Mouse (Mus musculus): ENCODE data around the gene Il33.
A peak's percentile ranks its signal among the peaks of the same experiment; 100 is the strongest.
"Not testable (repeated sequence)": the region's sequence is repeated elsewhere in the genome, so short reads cannot be mapped to it uniquely, and the experiment has no call there.

The Il33 gene

GRCm38 (mm10) chr19:29937445-29937844, 12.5 kb downstream of the Il33 start:
- DNase-seq (ENCODE audit: low read depth), result no peak

GRCm38 (mm10) chr19:29940239-29940638, 15.3 kb downstream of the Il33 start:
- no peak for DNase-seq (ENCODE audit: low read depth)

DNA sequence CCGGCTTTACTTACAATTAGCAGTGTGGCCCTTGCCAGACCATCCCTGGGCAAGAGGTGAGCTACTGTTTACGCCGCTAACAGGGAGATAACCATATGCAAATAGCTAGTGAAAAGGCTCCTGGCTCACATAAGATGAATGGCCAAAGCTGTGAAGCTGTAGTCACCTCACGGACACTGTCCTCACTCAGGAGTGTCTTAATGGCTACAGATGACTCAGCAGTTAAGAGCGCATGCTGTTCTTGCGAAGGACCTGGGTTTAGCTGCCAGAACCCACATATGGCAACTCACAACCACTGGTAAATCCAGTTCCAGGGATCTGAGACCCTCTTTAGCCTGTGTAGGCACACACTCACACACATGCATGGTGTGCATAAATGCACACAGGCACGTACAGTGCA, 16.3 kb downstream of the Il33 start:
- no peak for DNase-seq (ENCODE audit: low read depth)

- DNase-seq (ENCODE audit: low read depth), result no peak
Observed at GRCm38 (mm10) chr19:29942358-29942757, 17.4 kb downstream of the Il33 start.

GRCm38 (mm10) chr19:29944426-29944825, 19.5 kb downstream of the Il33 start:
- no peak for DNase-seq (ENCODE audit: low read depth)

GRCm38 (mm10) chr19:29944935-29945334, 20.0 kb downstream of the Il33 start:
- not testable (repeated sequence) for DNase-seq (ENCODE audit: low read depth)

GRCm38 (mm10) chr19:29945557-29946422, 20.9 kb downstream of the Il33 start:
- no peak for DNase-seq (ENCODE audit: low read depth)

- no peak for DNase-seq (ENCODE audit: low read depth)
Observed at GRCm38 (mm10) chr19:29946423-29946716, 21.5 kb downstream of the Il33 start.

GRCm38 (mm10) chr19:29947056-29947455, 22.1 kb downstream of the Il33 start:
- DNase-seq (ENCODE audit: low read depth), result no peak

DNA sequence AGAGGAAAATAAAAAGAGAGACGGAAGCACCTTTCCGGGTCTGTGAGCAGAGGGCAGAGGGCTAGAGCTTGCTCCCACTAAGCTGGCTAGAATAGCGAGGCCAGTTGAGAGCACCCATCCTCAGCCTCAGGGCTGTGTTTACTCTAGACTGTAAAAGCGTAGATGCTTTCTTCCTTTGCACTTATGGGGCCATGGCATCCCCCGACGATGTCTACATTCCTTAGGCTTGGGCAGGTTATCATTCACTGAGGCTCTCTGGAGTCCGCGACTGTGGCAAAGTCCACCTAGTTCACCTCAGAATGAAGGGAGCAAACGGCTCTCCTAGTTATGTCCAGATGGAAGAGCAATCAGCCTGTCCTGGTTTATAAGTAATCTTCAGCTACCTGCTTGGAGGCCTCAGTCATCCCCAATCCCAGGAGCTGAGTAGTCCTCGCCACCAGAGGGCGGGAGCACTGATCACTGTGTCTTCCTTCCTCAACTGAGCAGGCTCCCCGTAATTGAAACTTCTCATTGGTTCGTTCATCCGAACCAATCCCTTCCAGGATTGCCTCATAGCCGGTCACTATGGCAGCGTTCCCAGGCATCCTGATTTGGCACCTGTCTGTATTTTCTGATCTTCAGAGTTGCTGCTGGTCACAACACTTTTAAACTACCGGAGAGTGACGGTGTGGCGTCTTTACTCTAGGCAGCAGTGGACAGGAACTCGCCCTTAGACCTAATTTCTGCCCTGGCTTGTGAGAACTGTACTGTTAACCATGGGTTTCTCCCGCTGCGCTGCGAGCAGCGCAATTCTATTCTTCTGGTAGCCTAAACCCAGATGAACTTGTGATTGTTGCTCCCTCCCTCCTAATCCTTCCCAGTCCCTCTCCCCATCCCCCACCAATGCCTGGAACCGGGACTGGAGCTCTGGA, 23.2 kb downstream of the Il33 start:
- DNase-seq (ENCODE audit: low read depth), result peak; percentile 18

DNA sequence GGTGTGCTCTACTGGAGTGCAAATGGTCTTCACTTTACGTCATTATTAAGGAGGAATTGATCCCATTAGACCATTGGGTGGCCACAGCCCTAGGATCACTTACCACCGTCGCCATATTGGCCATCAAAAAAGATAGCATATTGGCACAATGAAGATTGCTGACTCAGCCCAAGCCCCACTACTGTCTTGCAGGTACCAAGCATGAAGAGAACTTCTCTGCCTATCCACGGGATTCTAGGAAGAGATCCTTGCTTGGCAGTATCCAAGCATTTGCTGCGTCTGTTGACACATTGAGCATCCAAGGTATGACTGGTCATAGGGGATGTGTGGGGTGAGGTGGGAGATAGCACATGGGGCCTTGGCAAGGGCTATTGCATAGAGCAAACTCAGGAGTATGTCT, 27.6 kb downstream of the Il33 start:
- DNase-seq (ENCODE audit: low read depth), result no peak

GRCm38 (mm10) chr19:29953833-29954232, 28.9 kb downstream of the Il33 start:
- peak; percentile 55 for DNase-seq (ENCODE audit: low read depth)

GRCm38 (mm10) chr19:29955454-29955853, 30.5 kb downstream of the Il33 start:
- DNase-seq (ENCODE audit: low read depth), result no peak

DNA sequence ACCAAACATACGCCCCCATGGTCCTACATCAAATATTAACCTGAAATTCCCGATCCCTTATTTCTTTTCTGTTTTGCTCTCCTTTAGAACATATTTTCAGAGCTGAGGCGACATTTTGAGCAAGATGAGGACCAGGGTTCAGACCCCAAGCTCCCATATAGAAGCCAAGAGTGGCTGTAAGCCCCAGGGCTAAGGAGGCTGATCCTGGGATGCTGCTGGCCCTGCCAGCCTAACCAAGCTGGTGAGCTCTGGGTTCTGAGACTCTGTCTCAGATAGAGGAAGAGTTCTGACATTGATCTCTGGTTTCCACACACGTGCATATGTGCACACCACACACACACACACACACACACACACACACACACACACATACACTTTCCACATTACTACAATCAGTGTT, 36.0 kb downstream of the Il33 start:
- DNase-seq (ENCODE audit: low read depth), result no peak

GRCm38 (mm10) chr19:29961842-29962241, 36.9 kb downstream of the Il33 start:
- DNase-seq (ENCODE audit: low read depth), result no peak

DNA sequence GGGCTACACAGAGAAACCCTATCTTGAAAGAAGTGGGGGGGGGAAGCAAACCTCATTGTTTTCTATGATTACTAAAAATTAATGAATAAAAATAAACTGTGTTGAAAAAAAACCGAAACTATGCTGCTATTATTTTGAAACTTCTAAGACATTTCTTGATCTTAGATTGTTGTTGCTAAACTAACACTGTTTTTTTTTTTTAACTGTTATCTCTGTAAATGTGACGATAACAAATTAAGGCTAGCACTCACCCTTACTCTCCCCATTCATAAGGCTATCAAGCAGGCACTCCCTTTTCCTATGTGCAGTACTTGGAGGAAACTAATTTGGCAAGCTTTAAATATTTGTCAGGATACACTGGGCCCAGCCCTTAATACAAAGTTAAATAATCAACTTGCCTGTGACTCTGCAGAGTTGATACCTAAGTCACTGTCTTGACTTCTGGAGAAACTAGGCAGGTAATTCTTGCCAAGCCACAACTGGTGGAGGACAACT, 38.7 kb downstream of the Il33 start:
- no peak for DNase-seq (ENCODE audit: low read depth)

GRCm38 (mm10) chr19:29967960-29968359, 43.0 kb downstream of the Il33 start:
- no peak for DNase-seq (ENCODE audit: low read depth)

- no peak for DNase-seq (ENCODE audit: low read depth)
Observed at GRCm38 (mm10) chr19:29973396-29973795, 48.5 kb downstream of the Il33 start.

DNA sequence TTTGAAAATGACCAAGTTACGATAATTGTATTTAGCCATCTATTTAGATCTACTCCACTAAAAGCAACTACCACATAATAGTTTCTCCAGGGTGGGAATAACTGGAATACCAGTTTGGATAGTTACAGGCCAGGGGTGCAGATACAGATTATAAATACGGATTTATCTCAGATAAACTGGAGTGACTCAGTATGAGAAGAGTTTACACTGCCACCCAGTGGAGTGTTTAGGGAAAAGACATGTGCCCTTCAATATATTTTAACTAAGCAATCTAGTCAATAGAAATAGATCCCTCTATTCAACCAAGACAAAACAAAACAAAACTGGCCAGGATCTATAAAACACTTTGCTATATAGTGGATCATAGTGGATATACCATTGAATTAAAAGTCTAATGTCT, 53.9 kb downstream of the Il33 start:
- DNase-seq (ENCODE audit: low read depth), result peak; percentile 58

DNA sequence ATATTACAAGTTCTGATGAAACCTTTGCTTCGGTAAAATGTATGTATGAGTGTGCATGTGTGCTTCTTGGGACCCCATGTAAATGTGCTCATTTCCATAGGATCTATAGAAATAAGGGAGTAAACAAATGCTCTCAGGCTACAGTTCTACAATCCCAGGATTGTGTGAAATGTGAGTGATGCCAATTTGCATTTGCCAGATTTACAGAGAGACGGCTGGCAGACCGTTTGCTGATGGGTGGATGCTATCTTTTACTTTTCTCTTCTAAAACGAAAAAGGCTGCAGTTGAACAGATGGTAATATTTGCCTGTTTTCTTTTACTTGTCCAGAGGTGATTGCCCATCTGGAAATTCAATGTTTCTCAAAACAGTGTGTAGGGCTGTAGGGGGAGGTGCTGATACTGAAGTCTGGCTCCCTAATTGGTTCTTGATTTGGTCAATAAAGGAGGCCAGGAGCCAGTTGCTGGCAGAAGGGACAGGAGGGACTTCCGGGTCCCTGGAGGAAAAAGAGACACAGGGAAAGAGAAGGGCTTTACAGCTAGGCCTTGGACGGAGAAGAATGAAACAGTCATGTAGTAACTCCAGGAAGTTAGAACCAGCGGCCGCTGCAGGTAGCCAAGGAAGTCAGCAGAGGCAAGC, 54.7 kb downstream of the Il33 start:
- DNase-seq (ENCODE audit: low read depth), result no peak

GRCm38 (mm10) chr19:29984208-29985005, 59.5 kb downstream of the Il33 start:
- no peak for DNase-seq (ENCODE audit: low read depth)

Data from 416B (cell line).